Mouse (Mus musculus): ENCODE results near the gene Hnrnpdl. TPM values are rescaled to one million over a fixed set of nuclear protein-coding genes. Genes with fewer than 3 reads are reported as not detected.

Hnrnpdl gene
- polyA plus RNA-seq, 1 experiment, result 130 TPM

DNA sequence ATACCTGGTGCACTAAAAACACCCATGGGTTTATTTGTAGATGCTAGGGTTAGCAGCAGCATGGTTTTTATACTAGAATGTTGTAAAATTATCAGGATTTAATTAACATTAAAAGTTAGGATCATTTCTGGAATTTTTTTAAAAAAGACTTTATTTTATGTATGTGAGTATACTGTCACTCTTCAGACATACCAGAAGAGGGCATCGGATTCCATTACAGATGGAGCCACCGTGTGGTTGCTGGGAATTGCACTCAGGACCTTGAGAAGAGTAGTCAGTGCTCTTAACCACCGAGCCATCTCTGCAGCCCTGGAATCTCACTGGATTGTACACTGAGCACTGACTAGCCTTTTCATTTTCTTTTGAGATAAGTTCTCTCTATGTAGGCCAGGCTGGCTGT, 10.4 kb upstream of the Hnrnpdl start:
- H3K27ac ChIP-seq (ENCODE audit: insufficient read depth, low read depth, low read length), result no peak overlapping the region
- TF ChIP-seq POLR2A (IDR thresholded peaks at IDR 0.05; ENCODE audit: borderline replicate concordance, low read depth, low read length) (no peak), CTCF (IDR thresholded peaks at IDR 0.05; ENCODE audit: low read depth, low read length) (no peak)
- peaks cover 5% of the 10 kb centered on the region; the same call in 1 of the 2 replicates for H3K4me1 ChIP-seq (ENCODE audit: control insufficient read depth, insufficient read depth, low read length)
- H3K4me3 ChIP-seq (ENCODE audit: insufficient read depth, low read length), result no peak overlapping the region

GRCm38 (mm10) chr5:100047871-100048270, 8.4 kb upstream of the Hnrnpdl start:
- Histone ChIP-seq H3K27ac (ENCODE audit: insufficient read depth, low read depth, low read length) (no peak overlapping the region), H3K4me3 (ENCODE audit: insufficient read depth, low read length) (no peak overlapping the region), H3K4me1 (ENCODE audit: control insufficient read depth, insufficient read depth, low read length) (peaks cover 8% of the 10 kb centered on the region; the same call in 1 of the 2 replicates)
- TF ChIP-seq POLR2A (IDR thresholded peaks at IDR 0.05; ENCODE audit: borderline replicate concordance, low read depth, low read length) (no peak), CTCF (IDR thresholded peaks at IDR 0.05; ENCODE audit: low read depth, low read length) (no peak)

DNA sequence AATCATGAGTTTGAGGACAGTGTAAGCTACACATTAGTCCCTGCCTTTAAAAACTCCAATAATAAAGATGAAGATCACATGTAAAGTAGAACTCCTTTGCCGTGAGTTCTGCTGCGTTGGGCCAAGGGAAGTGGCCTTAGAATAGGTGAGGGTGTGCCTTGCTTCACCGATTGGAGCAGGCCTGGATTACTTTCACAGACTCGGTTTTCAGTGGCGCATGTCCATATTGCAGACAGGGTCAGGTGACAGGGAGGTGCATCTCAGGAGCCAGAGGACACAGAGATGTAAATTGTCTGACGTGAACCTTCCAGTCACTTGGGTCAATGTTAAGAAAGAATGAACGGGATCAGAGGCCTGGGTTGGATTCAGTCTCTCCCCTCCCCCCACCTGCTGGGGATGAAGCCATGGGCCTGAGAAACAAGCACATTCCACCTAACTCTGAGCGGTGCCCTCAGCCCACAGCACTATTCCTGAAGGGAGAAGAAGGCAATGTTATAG, 7.7 kb upstream of the Hnrnpdl start:
- peaks cover 8% of the 10 kb centered on the region; the same call in 1 of the 2 replicates for H3K4me1 ChIP-seq (ENCODE audit: control insufficient read depth, insufficient read depth, low read length)
- no peak overlapping the region for H3K27ac ChIP-seq (ENCODE audit: insufficient read depth, low read depth, low read length)
- H3K4me3 ChIP-seq (ENCODE audit: insufficient read depth, low read length), result no peak overlapping the region
- TF ChIP-seq POLR2A (IDR thresholded peaks at IDR 0.05; ENCODE audit: borderline replicate concordance, low read depth, low read length) (no peak), CTCF (IDR thresholded peaks at IDR 0.05; ENCODE audit: low read depth, low read length) (no peak)

DNA sequence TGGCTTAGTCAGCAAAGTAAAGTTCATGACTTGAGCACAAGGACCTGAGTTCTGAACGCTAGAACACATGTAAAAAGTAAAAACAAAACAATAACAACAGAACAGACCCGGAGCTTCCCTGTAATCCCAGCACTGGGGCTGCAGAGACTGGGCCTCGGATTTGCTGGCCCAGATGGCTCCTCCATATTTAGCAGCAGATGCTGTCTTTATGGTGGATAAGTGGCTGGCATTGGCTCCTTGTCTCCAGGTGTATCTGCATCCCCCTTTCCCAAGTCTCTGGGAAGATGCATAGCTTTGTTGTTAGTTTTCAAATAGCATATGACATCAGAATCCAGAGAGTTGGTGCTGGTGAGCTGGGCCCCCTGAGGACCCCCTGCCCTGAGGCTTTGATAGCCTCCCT, 6.6 kb upstream of the Hnrnpdl start:
- H3K4me3 ChIP-seq (ENCODE audit: insufficient read depth, low read length), result no peak overlapping the region
- H3K4me1 ChIP-seq (ENCODE audit: control insufficient read depth, insufficient read depth, low read length), result peaks cover 15% of the 10 kb centered on the region
- TF ChIP-seq POLR2A (IDR thresholded peaks at IDR 0.05; ENCODE audit: borderline replicate concordance, low read depth, low read length) (no peak), CTCF (IDR thresholded peaks at IDR 0.05; ENCODE audit: low read depth, low read length) (no peak)
- H3K27ac ChIP-seq (ENCODE audit: insufficient read depth, low read depth, low read length), result no peak overlapping the region

DNA sequence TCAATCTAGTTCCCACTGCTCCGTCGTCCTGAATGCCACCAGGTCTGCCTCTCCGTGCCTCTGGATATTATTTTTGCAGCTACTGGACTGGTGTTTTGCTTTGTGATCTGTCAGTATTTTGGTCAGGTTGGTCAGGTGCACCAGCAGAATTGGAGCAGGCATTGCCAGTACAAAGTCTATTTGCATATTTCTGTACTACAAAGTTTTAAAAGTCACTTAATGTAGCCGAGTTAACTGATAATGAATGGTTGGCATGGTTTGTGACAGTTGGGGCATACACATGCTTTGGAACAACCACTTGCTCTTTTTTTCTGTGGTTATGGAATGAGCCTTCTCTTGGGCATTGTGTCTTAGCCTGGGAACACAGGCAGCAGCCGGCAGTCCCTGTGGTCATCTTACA, 5.2 kb upstream of the Hnrnpdl start:
- Histone ChIP-seq H3K4me1 (ENCODE audit: control insufficient read depth, insufficient read depth, low read length) (peaks cover 15% of the 10 kb centered on the region), H3K4me3 (ENCODE audit: insufficient read depth, low read length) (no peak overlapping the region), H3K27ac (ENCODE audit: insufficient read depth, low read depth, low read length) (no peak overlapping the region)
- no peak for TF ChIP-seq POLR2A (IDR thresholded peaks at IDR 0.05; ENCODE audit: borderline replicate concordance, low read depth, low read length)
- no peak for TF ChIP-seq CTCF (IDR thresholded peaks at IDR 0.05; ENCODE audit: low read depth, low read length)

DNA sequence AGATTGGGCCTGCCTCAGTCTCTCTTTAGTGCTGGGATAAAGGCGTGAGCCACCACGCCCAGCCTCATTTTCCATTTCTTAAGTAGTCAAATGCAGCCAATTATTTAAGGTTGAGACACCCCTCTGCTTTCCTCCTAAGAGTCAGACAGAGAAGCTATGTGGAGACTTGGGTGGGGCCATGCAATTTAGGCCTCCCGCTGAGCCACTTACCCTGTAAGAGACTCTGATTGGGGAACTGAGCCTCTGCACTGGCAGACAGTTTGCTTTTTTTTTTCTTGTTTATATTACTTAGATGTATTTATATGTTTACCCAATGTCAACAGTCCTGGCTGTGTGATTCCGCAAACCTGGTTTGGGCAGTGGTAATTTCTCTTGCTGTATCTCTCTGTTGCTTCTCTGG, 4.6 kb upstream of the Hnrnpdl start:
- Histone ChIP-seq H3K4me3 (ENCODE audit: insufficient read depth, low read length) (no peak overlapping the region), H3K27ac (ENCODE audit: insufficient read depth, low read depth, low read length) (no peak overlapping the region), H3K4me1 (ENCODE audit: control insufficient read depth, insufficient read depth, low read length) (peaks cover 15% of the 10 kb centered on the region)
- TF ChIP-seq POLR2A (IDR thresholded peaks at IDR 0.05; ENCODE audit: borderline replicate concordance, low read depth, low read length), result no peak
- no peak for TF ChIP-seq CTCF (IDR thresholded peaks at IDR 0.05; ENCODE audit: low read depth, low read length)

- Histone ChIP-seq H3K4me3 (ENCODE audit: insufficient read depth, low read length) (no peak overlapping the region), H3K27ac (ENCODE audit: insufficient read depth, low read depth, low read length) (no peak overlapping the region), H3K4me1 (ENCODE audit: control insufficient read depth, insufficient read depth, low read length) (peaks cover 15% of the 10 kb centered on the region)
- TF ChIP-seq CTCF (IDR thresholded peaks at IDR 0.05; ENCODE audit: low read depth, low read length) (no peak), POLR2A (IDR thresholded peaks at IDR 0.05; ENCODE audit: borderline replicate concordance, low read depth, low read length) (no peak)
Measured at GRCm38 (mm10) chr5:100043361-100043760, 3.9 kb upstream of the Hnrnpdl start.

GRCm38 (mm10) chr5:100042467-100042866, 3.0 kb upstream of the Hnrnpdl start:
- H3K4me1 ChIP-seq (ENCODE audit: control insufficient read depth, insufficient read depth, low read length), result peaks cover 14% of the 10 kb centered on the region
- no peak overlapping the region for H3K27ac ChIP-seq (ENCODE audit: insufficient read depth, low read depth, low read length)
- no peak overlapping the region for H3K4me3 ChIP-seq (ENCODE audit: insufficient read depth, low read length)
- no peak for TF ChIP-seq CTCF (IDR thresholded peaks at IDR 0.05; ENCODE audit: low read depth, low read length)
- TF ChIP-seq POLR2A (IDR thresholded peaks at IDR 0.05; ENCODE audit: borderline replicate concordance, low read depth, low read length), result no peak

- no peak overlapping the region for H3K4me3 ChIP-seq (ENCODE audit: insufficient read depth, low read length)
- peaks cover 14% of the 10 kb centered on the region for H3K4me1 ChIP-seq (ENCODE audit: control insufficient read depth, insufficient read depth, low read length)
- TF ChIP-seq CTCF (IDR thresholded peaks at IDR 0.05; ENCODE audit: low read depth, low read length), result no peak
- no peak for TF ChIP-seq POLR2A (IDR thresholded peaks at IDR 0.05; ENCODE audit: borderline replicate concordance, low read depth, low read length)
- H3K27ac ChIP-seq (ENCODE audit: insufficient read depth, low read depth, low read length), result no peak overlapping the region
Measured at GRCm38 (mm10) chr5:100041272-100041671, 1.8 kb upstream of the Hnrnpdl start.

DNA sequence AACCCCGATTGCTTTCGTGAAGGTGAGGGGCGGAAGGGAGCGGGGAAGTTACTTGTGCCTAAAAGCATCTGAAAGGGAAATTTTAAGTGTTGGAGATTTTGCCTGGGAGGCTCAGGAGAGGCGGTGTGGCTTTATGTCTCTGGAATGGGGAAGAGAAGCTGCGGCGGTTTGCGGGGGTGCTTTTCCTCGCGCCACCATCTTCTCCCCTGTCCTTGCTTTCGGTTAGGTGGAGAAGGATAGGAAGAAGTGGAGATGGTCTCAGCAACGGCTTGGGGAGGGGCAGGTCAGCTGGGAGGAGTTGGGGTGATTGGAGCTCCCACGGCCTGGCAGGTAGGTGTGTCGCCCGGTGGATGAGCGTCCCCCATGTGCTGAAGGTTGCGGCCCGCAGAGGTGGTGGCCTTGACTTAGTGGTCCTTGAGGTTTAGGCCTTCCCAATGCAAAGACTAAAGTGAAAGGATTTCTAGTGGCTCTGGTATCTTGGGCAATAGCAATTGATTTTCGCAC, 869 bp upstream of the Hnrnpdl start:
- Histone ChIP-seq H3K4me1 (ENCODE audit: control insufficient read depth, insufficient read depth, low read length) (peaks cover 14% of the 10 kb centered on the region), H3K4me3 (ENCODE audit: insufficient read depth, low read length) (peak overlapping the region; percentile 99), H3K27ac (ENCODE audit: insufficient read depth, low read depth, low read length) (peak overlapping the region; percentile 68)
- no peak for TF ChIP-seq CTCF (IDR thresholded peaks at IDR 0.05; ENCODE audit: low read depth, low read length)
- no peak for TF ChIP-seq POLR2A (IDR thresholded peaks at IDR 0.05; ENCODE audit: borderline replicate concordance, low read depth, low read length)
